Mouse (Mus musculus): ENCODE data around the gene Stim1.
A peak's percentile ranks its signal among the peaks of the same experiment; 100 is the strongest.
"Not testable (repeated sequence)": the region's sequence is repeated elsewhere in the genome, so short reads cannot be mapped to it uniquely, and the experiment has no call there.

Gene Stim1

DNA sequence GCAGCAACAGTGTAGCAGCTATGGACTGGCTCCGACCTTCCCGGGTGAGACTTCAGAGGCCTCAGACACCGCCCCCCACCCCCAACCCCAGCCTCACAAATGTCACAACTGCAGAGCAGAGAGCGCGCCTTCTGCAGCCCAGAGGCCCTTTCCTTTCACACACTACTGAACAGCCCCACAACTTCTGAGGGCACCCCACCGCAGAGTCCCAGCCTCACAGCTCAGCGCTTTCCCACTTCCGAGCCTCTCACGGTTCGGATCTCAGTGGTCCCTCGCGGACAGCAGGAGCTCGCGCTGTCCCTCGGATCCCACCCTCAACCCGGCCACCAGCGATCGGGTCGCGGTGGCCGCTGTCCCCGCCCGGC lies 18.1 kb upstream of the Stim1 start:
- no peak for DNase-seq (ENCODE audit: low read depth)

DNA sequence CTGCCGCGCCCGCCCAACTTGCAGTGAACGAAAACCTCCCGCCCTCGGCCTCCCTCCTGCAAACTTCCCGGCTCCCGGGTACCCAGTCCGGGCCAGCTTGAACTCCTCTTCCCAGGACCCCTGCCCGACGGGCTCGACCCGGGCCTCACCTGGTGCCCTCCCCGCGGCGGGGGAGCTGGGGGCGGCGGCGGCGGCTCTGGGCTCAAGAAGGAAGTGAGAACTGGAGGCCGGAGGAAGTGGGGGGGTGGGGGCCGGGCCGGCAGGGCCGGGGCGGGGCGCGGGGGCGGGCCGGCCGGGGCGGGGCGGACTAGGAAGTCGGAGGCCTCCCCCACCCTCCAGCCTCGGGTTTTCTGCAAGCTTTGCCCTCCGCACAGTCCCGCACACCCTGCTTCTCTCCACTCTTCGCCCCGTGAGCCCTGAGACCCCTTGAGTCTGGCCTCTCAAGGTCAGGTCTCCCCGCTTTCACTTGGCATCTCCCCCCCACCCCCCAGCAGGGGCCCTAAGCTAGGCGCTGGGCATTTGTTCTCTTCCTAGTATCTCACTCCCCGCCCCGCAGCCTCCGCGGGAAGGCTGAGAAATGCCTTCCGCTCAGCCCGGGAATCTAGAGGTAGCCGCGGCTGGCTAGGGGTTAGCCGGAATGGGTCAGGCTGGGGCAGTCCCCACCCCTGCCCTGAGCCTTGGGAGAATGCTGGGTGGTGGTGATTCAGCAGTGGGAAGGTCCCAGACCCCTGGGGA lies 17.5 kb upstream of the Stim1 start:
- peak; percentile 90 for DNase-seq (ENCODE audit: low read depth)

DNA sequence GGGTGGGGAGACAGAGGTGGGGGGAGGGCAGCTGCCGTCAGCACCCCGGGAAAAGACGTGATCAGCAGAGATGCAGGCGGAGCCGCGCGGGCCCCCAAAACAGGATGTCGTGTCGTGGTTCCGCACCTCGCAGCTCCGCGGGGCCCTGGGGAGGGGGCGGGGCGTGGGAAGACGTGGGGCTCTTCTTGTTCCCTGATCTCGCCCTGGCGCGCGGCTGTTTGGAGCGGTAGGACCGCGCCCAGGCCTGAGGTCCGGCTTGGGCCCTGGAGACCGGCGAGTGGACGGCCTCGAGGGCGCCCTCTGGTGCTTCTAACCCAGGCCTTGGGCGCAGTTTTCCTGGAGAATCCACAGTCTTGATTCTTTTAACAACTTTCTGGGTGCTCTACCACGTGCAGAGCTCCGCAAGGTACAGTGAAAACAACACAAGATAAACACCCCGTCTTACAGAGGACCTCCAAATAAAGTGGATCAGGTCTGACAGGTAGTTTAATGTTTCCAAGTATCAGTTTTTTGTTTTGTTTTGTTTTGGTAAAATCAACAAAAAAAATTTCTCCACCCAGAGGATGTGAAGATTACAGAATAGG lies 16.9 kb upstream of the Stim1 start:
- peak; percentile 97 for DNase-seq (ENCODE audit: low read depth)

DNA sequence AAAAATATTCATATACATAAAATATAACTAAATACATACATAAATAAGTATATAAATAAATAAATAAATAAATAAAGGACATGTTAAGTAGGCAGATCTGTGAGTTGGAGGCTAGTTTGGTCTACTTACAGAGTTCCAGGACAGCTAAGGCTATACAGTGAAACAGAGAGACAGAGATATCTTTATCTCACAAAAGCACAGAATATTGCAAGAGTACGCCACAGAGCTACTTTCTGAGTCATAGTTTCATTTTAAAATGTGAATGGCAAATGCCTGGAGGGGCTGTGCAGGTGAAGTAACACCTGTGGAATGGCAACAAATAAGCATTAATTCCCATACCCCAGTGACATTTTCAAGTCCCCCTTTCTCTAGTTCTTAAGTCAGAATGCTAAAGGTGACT lies 14.0 kb upstream of the Stim1 start:
- peak; percentile 43 for DNase-seq (ENCODE audit: low read depth)

DNA sequence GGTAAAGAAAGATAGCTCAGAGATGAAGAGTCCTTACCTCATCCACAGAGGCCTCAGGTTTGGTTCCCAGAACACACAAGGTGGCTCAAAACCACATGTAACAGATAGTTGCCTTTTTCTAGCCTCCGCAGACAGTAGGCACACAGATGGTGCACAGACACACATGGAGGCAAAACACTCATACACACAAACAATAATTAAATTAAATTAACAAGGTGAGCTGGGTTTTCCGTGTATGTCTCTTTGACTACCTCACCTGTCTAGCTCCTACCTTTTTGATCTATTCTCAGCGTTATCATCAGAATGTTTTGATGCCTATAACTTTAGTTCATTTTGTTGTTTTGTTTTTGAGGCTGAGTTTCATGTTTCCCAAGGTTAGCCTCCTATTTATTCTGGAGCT lies 11.7 kb upstream of the Stim1 start, which contains the start of gene Rhog:
Gene Rhog (minus strand): TSS at position 101 of the 400 bp plus-strand sequence.
- no peak for DNase-seq (ENCODE audit: low read depth)

DNA sequence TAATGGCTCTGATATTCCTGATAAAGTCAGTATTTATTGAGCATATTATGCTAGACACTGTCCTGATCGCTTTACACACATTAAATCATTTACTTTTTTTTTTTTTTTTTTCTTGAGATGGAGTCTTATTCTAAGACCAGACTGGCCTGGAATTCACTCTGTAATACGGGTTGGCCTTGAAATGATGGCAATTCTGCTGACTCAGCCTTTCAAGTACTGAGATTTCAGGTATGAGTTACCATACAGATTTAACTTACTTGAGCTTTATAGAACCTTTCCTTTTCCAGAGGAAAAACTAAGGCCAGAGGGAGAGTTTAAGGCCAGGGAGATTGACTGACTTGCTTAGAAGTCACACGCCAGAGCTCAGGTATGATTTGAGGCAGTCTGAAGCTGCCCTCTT lies 11.0 kb upstream of the Stim1 start:
- no peak for DNase-seq (ENCODE audit: low read depth)

DNA sequence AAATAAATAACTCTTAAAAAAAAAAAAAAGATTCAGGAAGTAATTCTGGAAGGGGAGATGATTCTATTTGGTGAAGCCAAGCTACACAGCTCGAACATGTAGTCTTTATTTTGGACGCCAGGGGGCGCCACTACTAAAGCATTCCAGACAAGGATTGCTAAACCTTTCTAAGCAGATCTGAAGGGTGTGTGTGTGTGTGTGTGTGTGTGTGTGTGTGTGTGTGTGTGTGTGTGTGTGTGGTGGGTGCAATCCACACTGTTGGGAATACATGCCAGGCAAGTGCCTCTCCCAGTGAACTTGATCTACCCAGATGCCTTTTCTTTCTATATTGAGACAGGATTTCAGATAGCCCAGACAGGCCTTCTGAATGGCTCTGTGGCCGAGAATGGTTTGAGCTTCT lies 9.4 kb upstream of the Stim1 start:
- DNase-seq (ENCODE audit: low read depth), result peak; percentile 91

DNA sequence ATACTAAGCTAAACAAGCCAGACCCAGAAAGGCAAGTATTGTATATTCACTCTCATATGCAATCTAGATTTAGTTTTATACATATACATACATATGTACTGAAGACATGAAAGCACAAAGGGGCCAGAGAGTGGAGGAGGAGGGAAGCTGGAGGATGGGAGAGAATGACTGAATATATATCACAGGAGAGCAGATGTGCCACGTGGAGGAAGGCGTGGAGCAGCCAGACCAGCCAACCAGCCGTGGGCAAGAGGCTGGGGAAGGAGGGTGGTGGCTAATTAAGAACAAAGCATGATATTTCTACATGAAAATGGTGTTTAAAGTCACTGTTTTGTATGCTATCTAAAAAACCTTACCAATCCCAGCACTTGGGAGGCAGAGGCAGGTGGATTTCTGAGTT lies 8.9 kb upstream of the Stim1 start:
- no peak for DNase-seq (ENCODE audit: low read depth)

DNA sequence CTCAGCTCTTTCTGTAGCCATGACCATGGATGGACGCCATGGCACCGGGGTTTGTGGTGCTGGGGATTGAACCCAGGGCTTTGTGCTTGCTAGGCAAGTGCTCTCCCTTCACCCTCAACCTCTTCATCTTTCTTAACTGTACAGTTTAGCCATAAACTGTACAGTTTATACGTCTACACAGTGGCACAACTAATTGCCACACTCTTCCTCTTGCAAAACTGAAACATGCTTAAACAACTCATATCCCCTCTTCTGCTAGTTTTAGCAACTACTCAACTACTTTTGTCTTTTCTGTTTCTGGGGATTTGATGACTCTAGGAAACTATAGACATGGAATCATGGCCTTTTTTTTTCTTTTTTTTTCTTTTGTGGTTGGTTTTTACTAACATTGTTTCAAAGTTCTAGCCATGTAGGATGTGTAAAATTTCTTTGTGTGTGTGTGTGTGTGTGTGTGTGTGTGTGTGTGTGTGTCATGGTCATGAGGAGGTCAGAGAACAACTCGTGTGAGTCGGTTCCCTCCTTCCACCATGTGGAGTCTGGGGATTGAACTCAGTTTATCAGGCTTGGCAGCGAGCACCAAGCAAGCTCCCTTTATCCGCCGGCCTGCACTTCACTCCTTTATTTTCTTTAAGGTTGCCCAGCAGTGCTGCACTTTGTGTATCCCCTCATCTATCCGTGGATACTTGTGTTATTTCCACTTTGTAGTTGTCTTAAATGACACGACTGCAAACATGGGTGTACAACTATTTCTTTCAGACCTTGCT lies 7.7 kb upstream of the Stim1 start:
- DNase-seq (ENCODE audit: low read depth), result no peak

DNA sequence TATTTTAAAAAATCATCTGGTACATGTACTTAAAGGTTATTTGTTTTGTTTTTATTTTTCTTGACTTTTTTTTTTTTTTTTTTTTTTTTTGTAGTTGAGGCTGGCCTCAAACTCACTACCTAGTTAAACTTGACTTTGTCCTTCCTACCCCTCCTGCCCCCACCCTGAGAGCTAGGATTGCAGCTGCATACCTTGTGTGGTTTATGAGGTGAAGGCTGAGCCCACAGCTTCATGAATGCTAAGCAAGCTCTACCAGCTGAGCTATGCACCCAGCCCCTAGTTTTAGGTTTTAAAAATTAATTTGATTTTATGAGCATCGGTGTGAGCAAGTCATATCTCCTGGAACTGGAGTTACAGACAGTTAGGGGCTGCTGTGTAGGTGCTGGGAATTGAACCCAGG lies 7.1 kb upstream of the Stim1 start:
- no peak for DNase-seq (ENCODE audit: low read depth)

DNA sequence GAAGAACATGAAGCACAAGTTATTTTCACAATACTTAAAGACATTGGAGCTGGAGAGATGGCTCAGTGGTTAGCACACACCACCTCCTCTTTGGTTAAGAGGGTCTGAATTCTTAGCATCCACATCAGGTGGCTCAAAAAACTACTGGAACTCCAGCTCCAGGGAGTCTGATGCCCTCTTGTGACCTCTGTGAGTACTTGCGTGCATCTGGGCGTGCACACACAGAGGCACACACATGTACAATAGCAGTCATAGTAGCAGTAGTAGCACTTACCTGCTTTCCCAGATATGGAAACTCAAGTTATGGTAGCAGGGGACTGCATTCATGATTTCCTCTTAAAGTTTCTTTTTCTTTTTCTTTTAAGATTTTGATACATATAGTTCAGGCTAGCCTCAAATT lies 4.6 kb upstream of the Stim1 start:
- no peak for DNase-seq (ENCODE audit: low read depth)

DNA sequence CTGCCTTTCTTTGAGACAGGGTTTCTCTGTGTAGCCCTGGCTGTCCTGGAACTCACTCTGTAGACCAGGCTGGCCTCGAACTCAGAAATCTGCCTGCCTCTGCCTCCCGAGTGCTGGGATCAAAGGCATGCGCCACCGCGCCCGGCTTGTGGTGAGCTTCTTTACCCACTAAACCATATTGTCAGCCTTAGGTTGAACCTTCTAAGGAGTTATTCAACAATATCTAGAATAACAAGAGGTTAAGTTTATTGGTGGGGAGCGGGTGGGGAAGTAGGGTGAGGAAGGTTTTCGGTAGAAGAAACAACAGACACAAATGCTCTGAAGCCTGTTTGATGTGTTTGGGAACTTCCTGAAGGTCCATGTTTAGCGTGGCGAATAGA lies 1.6 kb upstream of the Stim1 start:
- DNase-seq (ENCODE audit: low read depth), result not testable (repeated sequence)

DNA sequence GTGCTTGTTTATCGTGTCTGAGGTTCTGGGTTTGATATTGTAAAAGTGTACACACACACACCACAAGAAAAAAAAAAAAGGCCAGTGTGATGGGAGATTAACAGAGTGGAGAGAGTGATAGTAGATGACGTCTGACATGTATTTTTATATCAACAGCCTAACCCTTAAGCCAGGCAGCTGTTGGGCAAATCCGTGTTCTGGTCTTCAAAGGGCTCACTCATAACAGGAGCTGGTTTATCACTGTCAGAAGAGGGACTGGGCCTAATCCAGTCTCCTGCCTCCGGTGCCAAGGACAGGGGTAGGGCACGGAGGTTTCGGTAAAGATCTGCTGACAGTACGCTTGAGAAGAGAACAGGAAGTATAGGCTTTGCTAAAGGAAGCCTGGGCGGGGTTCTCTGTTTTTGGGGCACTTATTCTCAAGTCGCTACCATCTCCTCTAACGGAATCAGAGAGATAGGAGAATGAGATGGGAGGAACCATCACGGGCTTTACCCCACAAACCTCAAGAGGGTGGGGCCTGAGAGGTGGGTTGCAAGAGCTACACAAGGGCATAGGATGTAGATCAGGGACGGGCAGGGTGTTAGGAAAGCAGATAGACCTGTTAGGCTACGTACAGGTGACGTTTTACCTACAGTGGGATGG lies 1.1 kb upstream of the Stim1 start:
- peak; percentile 95 for DNase-seq (ENCODE audit: low read depth)

DNA sequence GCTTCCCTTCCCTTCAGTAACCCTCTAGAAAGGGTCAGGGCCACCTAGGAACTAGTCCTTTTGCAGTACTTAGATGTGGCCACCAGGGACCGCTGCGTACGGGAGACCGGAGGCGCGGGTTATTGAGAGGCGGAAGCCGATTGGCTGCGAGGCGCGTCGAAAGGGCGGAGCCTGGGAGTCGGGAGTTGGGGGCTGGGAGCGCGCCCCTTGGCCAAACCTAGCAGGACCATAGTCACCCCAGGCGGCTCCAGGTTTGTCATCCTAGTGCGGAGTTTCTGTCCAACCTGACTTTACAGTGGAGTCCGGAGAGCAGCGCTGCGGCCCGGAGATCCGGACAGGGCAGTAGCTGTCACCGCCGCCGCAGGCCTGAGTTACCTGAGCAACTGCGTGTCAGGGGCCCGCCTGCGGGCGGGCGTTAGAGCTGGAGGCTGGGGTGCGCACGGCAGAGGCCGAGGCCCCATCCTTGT lies 460 bp upstream of the Stim1 start:
- peak; percentile 98 for DNase-seq (ENCODE audit: low read depth)

DNA sequence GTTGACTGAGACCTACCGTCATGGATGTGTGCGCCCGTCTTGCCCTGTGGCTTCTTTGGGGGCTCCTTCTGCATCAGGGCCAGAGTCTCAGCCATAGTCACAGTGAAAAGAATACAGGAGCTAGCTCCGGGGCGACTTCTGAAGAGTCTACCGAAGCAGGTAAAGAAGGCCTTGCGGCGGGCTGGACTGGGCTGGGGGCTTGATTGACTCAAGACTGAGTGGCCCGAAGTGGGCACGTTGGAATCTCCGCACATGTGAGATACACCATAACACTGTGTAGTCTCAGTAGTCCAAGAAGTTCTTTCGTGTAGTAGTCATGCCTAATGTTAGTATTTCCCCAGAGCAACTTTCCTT lies 766 bp downstream of the Stim1 start:
- DNase-seq (ENCODE audit: low read depth), result peak; percentile 46

DNA sequence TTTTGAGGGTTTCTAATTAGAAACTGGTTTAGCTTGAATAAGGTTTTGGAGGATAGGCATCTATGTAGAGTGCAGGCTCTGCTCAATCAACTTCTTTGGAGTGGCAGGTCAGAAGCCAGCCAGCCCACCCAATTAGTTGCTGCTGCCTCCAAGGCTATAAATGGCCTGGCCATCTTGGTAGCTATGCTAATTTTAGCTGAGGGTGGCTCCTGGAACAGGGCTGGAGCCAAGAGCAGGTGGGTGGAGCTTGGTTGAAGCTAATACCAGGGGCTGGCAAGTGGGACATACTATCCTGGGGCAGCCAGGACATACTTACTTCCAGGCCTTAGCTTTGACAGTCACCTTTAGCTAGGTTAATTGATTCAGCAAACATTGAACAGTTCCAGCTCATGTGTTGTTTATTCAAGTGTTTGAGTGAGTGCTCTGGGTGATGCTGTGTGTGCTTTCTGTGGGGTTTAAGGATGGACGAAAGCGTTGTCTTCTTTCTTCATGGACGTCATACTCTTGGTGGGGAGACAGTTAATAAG lies 4.9 kb downstream of the Stim1 start:
- no peak for DNase-seq (ENCODE audit: low read depth)

DNA sequence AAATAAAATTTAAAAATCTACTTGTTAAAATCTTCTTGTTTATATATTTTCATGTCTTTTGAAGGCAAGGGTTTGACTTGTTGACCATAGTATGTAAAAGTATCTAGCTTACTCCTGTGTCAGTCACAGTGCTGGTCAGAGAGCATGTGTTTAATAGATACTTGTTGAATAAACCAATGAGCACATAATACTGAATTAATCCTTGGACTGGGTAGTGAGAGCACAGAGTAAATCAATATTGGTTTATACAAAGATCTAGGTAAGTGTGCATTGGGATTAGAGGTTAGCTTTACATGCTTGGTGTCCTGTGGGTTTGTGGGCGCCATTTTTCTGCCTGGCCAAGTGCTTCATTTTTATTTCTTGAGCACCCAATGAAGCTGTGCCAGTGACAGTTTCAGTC lies 13.8 kb downstream of the Stim1 start:
- no peak for DNase-seq (ENCODE audit: low read depth)

DNA sequence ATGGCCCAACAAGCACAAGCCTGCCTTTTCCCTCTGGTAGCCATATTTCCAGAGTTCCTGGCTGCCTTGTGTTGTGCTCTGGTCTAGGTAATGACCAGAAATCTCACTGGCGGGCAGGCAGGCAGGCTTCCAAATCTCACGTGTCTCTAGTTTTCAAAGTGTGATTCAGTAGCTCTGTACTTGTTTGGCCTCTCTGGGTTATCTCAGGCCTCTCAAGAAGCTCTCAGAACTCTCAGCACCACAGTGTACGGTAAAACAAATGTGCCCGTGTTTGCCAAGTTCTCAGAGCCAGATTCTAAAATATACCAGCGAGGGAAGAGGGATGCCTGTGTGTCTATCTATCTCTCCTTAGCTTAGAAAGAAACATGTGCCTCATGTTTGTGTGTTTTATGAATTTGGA lies 14.7 kb downstream of the Stim1 start:
- no peak for DNase-seq (ENCODE audit: low read depth)

DNA sequence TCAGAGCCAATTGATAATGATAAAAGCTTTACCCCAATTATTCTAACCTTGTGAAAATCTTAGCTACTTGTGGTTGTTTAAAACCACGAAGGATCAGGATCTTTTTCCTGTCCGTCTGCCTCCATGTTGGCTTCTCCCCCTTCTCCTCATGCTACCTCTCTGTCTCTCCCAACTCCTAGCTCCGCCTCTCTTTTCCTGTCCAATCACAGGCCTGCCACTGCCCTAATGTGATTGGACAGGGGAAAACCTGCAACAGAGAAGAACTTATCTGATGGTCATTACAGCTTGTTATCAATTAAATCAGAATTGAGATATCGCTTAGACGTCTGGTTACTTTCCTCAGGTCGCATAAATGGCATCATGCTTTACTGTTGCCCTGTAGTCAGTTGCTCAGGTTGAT lies 21.9 kb downstream of the Stim1 start:
- DNase-seq (ENCODE audit: low read depth), result no peak

DNA sequence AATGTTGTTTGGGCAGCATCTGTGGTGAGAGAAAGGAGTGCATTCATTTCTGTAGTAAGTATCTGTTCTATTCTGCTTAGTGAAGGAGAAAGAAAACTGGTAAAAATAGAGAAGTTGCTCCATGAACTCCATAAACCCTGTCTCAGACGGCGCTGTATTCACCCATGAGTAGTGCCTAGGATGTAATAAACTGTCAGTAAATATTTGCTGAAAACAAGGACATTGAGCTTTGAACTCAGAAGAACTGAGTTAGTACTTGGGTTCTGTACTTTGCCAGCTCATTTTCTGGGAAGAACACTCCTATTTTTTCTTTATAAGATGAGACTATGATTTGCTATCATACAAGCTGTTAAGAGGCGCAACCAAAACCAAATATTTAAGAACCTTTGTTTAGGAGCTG lies 24.6 kb downstream of the Stim1 start:
- DNase-seq (ENCODE audit: low read depth), result no peak

DNA sequence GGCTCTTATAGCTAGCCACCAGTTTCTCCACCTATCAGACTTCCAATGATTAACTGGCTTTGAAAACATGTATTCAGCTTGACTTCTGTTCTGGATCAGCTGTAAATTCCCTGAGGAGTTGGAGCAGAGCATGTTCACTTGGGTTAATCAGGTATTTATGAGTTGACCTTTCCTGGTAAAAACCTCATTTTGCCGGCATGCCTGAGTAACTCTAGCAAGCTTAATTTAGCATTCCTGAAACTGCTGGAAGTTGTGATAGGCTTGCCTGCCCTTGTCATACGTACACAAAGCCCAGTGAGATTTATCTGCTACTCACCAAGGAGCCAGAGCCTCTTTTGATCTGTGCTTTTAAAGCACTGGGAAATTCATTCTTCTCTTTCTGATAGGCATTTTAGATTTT lies 25.6 kb downstream of the Stim1 start:
- DNase-seq (ENCODE audit: low read depth), result no peak

DNA sequence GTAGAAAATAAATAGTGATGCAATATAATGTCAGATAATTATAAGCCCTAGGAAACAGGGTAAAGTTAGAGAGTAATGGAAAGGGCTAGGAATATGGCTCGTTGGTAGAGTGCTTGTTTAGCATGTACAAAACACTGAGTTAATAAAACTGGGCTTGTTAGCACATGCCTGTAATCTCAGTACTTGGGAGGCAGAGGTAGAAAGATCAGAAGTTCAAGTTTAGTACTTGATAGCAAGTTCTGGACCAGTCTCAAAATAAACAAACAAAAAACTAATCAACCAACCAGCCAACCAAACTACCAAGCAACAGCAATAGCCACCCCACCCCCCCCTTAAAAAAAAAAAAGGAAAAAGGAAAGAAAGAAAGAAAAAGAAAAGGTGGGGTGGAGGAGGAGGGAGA lies 33.2 kb downstream of the Stim1 start:
- no peak for DNase-seq (ENCODE audit: low read depth)

DNA sequence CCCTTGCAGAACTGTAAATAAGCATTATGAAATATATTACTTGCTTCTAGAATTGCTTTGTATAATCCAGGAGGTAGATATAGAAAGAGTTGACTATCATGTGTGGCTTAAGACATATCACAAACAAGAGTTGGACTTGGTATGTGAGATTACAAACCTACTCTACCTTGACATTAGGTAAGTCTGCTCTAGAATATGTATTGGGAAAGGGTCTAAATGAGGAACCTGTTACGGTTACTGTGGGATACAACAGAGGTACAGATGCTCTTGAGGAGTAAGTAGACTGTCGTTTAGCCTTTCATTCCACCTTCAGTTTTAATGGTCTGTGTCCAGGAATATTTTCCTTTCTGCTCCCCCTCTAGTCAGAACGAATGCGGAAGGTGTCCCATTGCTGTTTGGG lies 34.9 kb downstream of the Stim1 start:
- DNase-seq (ENCODE audit: low read depth), result no peak

Measured in induced T-regulatory cell, adult 2 months (primary cell).